Mouse (Mus musculus): Measurements from ENCODE around the gene Dgki. TPM values are rescaled to one million over a fixed set of nuclear protein-coding genes. Genes with fewer than 3 reads are reported as not detected.
A peak's percentile ranks its signal among the peaks of the same experiment; 100 is the strongest.

Dgki gene
- total RNA-seq, 2 experiments from 2014 or later, result 71.2 to 81.8 TPM

DNA sequence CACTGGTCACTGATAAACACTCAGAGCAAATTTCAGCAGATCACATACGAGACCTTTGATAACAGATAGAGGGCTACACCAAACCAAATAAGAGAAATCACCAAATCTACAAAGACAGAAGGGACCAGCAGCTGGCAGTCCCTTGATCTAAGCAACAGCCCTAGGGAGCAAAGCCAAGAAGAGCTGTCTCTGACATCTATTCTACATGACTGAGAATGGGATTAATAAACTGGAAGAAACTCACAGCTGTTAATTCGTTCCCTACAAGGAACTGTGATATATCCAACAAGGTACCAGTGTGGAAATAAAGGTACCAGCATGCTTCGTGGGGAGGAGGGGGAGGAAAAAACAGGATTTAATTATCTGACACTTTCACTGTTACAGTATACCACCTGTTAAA, 349.3 kb downstream of the Dgki start:
- DNase-seq (ENCODE audit: extremely low spot score in 1 of 2, low spot score in 1 of 2), result no peak

DNA sequence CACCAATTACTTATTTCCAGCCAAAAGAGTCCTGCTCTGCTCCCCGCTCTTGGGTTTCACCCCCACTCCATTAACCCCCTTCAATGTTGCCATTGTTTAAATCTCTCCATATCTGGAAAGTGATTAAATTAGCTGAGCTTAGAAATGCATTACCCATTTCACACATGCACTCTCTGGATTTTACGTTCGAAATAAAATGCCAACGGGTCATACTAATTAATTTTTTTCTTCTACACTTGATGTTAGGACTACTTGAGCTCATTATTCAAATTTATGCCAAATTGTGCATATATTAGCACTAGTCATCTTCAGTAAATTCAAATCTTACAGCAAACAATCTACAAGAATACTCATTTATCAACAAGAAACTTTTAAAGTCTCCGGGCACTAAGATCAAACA, 352.1 kb downstream of the Dgki start:
- DNase-seq (ENCODE audit: extremely low spot score in 1 of 2, low spot score in 1 of 2), result no peak

DNA sequence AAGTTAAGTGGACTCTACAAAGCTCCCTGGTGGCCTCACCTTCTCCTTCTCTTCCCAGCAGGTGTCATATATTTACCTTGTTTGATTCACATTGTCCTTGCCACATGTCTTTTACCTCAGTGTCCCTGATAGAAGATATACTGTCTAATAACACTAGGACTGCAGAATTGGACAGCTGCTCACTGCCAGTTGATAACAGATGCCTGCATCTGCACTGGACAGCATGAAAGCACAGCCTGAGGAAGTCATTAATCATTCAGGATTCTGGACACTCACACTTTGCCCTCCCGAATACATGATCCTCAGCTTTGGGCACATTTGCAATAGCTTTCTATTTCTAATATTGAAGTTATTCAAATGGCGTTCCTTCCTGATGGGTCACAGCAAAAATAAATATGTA, 362.5 kb downstream of the Dgki start:
- no peak for DNase-seq (ENCODE audit: extremely low spot score in 1 of 2, low spot score in 1 of 2)

DNA sequence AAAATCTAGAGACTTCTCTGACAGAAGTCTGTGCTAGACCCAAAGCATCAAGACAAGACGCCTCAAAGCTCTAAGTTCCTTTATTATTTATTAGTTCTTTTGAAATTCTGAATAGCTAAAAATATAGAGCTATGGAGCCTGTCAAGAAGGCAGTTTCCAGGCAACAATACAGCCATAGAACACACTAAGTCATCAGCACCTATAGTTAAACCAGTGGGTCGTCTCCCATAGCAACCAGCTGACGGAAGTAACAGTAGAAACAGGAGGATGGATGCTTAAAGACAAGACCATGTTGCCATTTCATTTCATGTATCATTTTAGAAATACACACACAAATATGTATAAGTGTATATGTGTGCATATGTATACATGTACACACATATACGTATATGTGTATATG, 363.2 kb downstream of the Dgki start:
- no peak for DNase-seq (ENCODE audit: extremely low spot score in 1 of 2, low spot score in 1 of 2)

DNA sequence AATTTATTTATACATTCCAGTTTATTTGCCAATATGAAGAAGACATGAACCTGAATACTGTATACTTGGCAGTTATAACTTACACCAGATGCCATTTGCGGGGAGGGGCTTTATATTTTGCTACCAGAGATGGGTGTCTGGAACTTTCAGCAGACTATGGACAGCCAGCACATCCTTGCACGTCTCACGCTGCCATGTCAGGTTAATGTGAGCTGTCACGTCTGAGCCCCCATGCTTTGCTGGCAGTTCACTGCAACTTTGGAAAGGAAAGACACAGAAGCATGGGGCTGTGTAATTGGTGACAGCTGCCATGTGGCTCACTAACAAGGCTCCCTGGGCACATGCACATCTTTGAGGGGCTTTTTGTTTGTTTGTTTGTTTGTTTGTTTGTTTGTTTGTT, 368.5 kb downstream of the Dgki start:
- no peak for DNase-seq (ENCODE audit: extremely low spot score in 1 of 2, low spot score in 1 of 2)

DNA sequence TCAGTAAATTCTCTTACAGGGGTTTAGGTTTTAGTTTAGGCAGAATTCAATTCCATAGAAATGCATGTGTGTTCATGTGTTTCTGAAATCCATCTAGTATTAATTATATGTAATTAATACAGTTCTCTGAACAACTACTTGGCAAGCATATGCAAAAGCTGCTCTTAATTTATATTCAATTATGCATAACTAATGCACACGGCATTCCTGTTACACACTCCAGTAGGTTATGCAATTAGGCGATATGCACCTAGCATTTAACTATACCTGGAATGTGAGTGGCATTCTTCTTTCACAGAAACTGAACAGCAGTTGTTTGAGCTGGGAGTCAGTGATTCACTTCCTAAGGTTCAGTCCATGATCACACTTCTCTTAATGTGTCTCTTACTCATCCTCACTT, 370.2 kb downstream of the Dgki start:
- DNase-seq (ENCODE audit: extremely low spot score in 1 of 2, low spot score in 1 of 2), result no peak

DNA sequence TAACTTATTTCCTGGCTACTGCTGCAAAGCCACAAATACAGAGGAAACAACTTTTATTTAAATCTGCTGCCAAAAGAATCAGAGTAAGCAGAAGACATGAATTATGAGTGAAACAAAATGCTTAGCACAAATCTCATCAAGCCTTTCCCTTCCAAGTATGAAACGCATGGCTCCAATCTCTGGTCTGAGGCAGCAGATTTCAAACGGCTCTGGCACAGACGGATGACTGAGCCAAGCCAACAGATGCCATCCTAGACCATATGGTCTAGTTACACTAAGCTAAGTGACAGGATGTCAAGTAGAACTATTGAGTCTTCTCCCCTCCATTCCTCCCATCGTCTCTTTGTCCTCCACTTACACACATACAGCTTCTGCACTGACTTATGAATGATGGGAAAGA, 373.5 kb downstream of the Dgki start:
- no peak for DNase-seq (ENCODE audit: extremely low spot score in 1 of 2, low spot score in 1 of 2)

DNA sequence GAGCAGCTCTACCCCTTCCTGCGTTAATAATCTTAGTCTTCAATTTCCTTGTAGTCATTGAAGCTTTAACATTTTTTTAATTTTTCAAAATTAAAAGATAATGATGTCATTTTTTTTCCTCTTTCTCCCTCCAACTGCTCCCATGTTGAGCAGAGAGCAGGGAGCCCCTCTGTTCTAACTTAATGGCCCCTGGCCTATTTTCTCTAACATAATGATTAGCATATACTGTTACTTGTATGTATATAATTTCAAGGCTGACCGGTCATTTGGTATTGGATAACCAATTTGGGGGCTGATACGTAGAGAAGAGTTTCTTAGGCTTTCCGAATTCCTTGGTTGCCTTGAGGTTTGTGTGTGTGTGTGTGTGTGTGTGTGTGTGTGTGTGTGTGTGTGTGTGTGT, 378.0 kb downstream of the Dgki start:
- DNase-seq (ENCODE audit: extremely low spot score in 1 of 2, low spot score in 1 of 2), result no peak

DNA sequence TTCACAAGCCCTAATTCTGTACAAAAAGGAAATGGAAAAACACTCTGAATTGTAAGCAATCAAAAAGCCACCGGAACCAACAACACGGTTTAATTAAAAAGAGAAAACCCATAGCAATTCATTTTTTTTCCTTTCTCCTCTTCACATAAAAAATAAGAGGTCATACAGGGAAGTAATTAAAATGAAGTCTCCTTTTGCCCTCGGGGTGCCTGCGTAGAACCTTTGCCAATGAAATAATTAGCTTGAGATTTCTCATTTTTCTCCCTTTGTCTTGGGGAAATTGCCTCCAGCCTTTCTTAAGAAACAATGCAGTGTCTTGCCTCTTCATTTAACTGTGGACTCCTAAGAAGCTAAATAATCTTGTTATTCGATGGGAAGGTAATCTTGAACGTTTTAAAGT, 388.4 kb downstream of the Dgki start:
- DNase-seq (ENCODE audit: extremely low spot score in 1 of 2, low spot score in 1 of 2), result no peak

DNA sequence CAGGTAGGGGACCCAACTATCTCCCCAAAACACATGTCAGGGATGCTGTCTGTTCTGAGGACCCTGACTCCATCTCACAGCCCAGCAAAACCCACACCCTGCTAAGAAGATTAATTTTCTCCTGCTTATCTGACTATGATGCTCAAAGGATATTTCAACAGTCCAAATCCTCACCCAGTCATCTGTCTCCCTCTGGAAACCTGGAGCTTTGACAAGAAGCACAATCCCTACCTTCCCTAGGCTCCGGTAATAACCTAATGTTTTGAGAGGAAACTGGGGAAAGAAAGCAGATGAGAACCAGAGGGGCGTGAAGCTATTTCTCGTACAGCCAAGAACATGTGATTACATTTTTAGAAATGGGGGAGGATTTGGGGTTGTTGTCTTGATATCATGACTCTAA, 392.8 kb downstream of the Dgki start:
- no peak for DNase-seq (ENCODE audit: extremely low spot score in 1 of 2, low spot score in 1 of 2)

DNA sequence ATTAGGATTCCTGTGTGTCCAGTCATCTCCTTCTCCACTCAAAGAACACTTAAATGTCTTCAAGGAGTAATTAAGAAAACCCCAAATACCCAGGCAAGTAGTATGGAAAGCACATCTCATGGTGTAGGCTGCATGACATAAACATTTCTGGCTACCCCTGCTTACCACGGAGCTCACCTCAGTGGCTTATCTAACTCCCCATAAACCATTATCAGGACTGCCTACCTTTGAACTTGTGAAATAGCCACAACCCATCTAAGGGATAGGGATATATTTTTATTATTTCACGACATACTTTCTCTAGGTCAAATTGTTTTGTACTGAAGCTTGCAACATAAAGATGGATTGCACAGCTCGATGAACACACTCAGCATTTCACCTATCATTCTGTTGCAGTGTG, 394.0 kb downstream of the Dgki start:
- no peak for DNase-seq (ENCODE audit: extremely low spot score in 1 of 2, low spot score in 1 of 2)

DNA sequence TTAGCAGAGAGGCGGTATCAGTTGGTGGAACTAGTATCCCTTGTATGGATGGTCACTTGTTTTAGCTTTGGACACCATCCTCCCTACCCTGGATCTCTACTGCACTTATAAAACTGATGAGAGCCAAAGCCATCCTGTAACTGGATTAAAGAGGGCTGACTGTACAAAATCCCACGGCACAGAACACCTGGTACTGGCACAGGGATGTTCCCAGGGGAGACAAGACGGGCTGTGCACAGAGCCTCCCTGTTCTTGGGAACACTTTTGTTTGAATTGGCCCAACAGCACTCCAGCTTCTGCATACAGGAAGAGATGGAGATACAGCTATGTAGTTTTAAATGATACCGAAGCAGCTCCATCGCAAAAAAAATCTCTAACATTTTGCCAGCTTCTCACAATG, 395.1 kb downstream of the Dgki start:
- DNase-seq (ENCODE audit: extremely low spot score in 1 of 2, low spot score in 1 of 2), result no peak

DNA sequence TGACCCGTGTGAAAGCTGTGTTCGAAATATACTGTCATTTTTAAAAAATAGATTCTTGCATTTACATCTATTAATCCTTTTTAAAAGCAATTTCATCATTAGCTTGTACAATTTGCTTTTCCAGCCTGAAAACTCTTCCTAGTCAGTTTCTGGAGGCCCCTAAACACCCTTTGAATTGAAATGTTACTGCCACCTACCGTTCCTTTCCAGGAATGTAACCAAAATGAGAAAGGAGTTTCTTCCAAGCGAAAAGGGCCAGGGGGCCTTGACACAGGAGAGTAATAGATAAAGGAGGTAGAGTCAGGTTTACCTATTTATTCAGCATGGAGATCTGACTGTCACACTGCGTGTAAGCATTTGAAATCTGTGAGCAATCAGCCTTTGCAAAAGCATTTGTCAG, 396.2 kb downstream of the Dgki start:
- DNase-seq (ENCODE audit: extremely low spot score in 1 of 2, low spot score in 1 of 2), result peak in 1 of 2 experiments; percentile 57

DNA sequence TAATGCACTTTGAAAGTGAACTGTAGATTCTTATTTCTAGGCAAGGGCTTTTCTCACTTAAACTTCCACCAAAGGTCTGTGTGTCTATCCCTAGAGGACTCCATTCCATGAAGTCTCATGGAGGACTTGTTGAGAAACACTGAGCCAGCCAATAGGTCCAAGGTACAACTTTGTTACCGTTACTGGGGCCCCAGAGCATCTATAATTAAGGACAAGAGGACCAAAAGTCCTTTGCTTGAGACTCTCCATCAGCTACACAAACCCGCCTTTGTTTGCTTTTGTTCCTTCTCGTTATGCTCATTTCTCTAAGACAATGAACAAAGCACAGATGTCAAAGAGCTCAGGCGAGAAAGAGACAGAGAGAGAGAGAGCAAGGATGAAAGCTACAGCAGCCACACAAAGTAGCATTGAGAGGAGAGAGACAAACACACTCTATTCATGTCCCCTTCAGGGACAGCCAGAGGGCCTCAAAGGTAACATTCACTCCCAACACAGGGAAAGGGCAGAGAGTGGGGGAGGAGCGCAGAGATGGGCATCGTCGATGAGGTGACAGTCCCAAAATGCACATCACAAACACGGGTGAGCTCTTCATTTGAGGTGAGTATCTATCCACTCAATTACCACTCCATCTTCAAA, 396.7 kb downstream of the Dgki start:
- no peak for DNase-seq (ENCODE audit: extremely low spot score in 1 of 2, low spot score in 1 of 2)

DNA sequence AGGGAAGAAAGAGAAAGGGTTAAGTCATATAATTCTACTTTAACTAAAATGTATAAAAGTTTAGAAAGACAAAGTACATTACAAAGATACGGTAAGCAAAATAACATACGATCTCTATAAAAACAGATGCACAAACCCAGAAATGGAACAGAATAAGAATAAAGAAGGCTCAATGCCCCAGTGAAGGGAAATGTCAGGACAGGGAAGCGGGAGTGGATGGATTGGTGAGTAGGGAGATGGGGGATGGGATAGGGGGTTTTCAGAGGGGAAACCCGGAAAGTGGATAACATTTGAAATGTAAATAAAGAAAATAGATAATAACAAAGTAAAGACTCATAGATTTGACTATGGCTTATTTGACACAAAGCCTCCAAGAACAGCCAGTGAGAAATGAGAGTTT, 400.1 kb downstream of the Dgki start:
- DNase-seq (ENCODE audit: extremely low spot score in 1 of 2, low spot score in 1 of 2), result no peak

DNA sequence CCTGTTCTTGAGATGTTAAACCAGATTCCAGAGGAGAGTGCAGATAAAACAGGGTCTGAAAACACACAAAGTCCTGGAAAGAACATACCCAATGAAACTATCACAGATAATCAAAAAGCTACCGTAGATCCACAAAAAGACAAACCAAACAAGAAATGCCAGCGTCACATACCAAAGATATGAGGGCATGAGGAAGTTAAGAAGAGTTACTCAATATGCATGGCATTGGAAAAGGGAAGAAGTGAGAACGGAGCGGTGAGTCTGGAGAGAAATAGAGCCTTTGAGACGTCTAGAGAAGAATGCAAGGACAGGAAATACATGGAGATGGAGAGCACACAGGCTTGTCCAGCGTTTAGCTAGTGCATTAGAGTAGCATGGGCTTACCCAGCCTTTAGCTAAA, 401.6 kb downstream of the Dgki start:
- no peak for DNase-seq (ENCODE audit: extremely low spot score in 1 of 2, low spot score in 1 of 2)

DNA sequence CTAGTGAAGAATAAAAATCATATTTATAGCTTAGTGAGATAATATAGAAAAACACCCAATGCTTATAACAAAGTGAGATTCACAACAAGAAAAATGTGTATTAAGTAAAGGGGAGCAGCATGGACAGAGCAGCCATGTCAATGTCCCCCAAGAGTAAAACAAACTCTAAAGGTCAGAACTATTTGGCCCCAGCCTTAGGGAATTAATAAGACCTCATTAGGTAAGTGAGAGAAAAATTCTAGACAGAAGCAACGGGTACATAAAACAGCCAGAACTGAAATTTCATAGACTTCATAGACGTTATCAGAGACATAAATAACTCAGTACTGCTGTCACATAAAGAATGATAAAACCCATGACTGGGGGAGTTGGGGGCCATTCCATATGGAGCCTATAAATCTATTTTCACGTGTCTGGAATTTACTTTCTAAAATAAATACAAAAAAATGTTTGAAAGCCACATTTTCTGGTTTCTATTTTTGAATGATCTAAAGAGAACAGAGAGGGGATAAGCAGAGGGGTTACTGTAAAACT, 402.3 kb downstream of the Dgki start:
- no peak for DNase-seq (ENCODE audit: extremely low spot score in 1 of 2, low spot score in 1 of 2)

DNA sequence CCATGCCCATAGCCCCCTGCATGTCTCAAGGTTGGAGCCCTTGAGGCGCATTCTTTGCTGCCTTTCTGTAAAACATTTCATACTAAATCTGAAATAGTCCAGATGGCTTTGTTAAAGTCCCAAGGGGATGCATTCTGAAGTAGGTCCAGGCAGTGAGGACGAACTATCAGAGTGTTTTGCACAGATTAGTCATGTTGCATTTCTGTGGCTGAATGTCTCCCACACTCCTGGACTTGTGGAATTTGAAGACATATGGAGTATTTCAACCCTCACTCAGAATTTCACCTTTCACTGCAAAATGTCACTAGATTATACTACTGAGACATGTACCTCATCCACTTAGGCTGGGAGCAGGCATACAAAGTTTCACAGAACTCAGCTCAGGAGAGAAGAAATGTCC, 403.3 kb downstream of the Dgki start:
- DNase-seq (ENCODE audit: extremely low spot score in 1 of 2, low spot score in 1 of 2), result no peak

DNA sequence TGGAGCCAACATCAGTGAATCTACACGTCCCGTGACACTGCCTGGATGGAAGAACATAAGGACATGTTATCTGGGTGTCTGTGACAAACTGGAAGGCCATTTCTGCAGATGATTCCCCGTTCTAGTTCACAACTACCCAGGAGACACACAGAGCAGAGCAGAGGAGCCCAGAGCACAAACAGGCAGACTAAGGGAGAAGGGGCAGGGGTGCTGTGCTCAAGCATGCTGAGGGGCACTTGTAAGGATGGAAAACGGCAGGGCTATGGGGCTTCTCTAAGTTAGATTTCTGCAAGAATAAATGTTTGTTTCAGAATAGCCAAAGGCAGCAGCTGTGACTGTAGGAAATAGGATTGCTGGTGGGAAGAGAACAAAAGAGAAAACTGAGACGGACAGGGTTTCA, 408.2 kb downstream of the Dgki start:
- DNase-seq (ENCODE audit: extremely low spot score in 1 of 2, low spot score in 1 of 2), result no peak

DNA sequence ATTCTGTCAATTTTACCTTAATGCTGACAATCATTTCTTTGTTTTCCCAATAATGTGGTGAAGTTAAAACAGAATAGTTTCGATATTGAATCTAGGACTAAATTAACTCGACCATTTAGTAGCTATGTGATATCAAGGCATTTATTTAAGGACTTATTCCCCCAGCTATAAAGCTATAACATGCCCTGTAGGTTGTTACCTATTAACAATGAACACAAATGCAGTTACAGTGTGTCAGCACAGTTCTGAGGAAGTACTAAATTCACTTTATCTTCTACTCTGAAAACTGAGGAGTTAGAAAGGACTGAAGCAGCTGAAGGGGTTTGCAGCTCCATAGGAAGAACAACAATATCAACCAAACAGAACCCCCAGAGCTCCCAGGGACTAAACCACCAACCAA, 409.2 kb downstream of the Dgki start:
- DNase-seq (ENCODE audit: extremely low spot score in 1 of 2, low spot score in 1 of 2), result no peak

DNA sequence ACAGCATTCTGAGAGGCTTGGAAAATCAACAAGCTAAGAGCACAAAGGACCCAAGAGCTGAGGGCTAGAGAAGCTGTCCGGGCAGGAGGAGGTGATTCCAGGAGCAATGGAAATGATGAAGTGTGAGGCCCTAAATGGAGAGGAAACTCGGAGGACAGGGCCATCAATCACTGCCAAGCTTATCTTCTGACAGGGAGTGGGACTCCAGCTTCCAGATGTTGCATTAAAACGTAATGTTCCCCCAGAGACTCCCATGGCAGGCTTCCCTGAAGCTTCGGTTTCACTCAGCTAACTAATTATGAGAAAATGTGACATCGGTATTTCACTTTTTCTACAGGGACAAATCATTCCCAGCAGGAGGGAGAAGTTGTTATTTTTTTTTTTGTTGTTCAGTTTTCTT, 409.7 kb downstream of the Dgki start:
- no peak for DNase-seq (ENCODE audit: extremely low spot score in 1 of 2, low spot score in 1 of 2)

DNA sequence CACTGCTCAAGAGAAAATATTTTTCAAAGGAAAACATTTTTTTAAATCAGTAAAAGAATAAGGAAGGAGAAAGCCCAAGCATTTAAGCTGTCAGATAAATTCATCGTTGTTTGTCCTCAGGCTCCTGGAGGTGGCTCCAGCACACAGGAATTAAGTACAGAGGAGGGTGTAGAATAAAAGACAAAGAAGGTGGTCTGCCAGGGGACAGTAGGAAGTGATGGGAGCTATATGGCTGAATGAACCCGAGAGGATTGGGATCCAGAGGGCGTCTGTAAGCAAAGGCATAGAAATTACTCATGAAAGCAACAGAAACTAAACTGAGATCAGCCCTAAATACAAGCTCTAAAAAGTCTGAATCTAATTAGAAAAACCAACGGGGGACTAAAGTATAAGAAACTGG, 418.7 kb downstream of the Dgki start:
- DNase-seq (ENCODE audit: extremely low spot score in 1 of 2, low spot score in 1 of 2), result no peak
